Mouse (Mus musculus) midbrain, embryonic 13.5 days (tissue): ENCODE data around the gene Ppp1r18. TPM values are rescaled to one million over a fixed set of nuclear protein-coding genes. Genes with fewer than 3 reads are reported as not detected.
A peak's percentile ranks its signal among the peaks of the same experiment; 100 is the strongest.

Source experiments
- ATAC-seq: fragments of 200-750 bp; cut with Nextera tagmentation; 2 replicates; pipeline ENCODE4 v1.8.0; 2017; ENCODE audit warnings: mild to moderate bottlenecking, moderate TSS enrichment, moderate library complexity
- H3K27ac ChIP-seq: fragments of 300-500 bp; sonication (generic); 2 replicates; pipeline ENCODE4 v1.5.1; 2015; ENCODE audit warnings: inconsistent platforms, mild to moderate bottlenecking, moderate library complexity
- H3K27me3 ChIP-seq: fragments of 300-500 bp; sonication (generic); 2 replicates; pipeline ENCODE4 v1.6.1; 2015; ENCODE audit warnings: mild to moderate bottlenecking, inconsistent platforms
- H3K36me3 ChIP-seq: fragments of 300-500 bp; sonication (generic); 2 replicates; pipeline ENCODE4 v1.6.1; 2015; ENCODE audit warnings: mild to moderate bottlenecking, inconsistent platforms
- H3K4me1 ChIP-seq: fragments of 300-500 bp; sonication (generic); replicated peaks from 2 replicates; pipeline ENCODE4 v1.6.1; 2015; ENCODE audit warnings: inconsistent platforms
- H3K4me2 ChIP-seq: fragments of 300-500 bp; sonication (generic); replicated peaks from 2 replicates; pipeline ENCODE4 v1.6.1; 2015; ENCODE audit warnings: moderate library complexity, mild to moderate bottlenecking, inconsistent platforms
- H3K4me3 ChIP-seq: fragments of 300-500 bp; sonication (generic); replicated peaks from 2 replicates; pipeline ENCODE4 v1.5.1; 2015; ENCODE audit warnings: mild to moderate bottlenecking, inconsistent platforms
- H3K9ac ChIP-seq: fragments of 300-500 bp; sonication (generic); replicated peaks from 2 replicates; pipeline ENCODE4 v1.6.1; 2015; ENCODE audit warnings: mild to moderate bottlenecking, inconsistent platforms
- H3K9me3 ChIP-seq: fragments of 300-500 bp; sonication (generic); 2 replicates; pipeline ENCODE4 v1.6.1; 2016; ENCODE audit warnings: mild to moderate bottlenecking, inconsistent platforms
- WGBS: fragments of 180-500 bp; shearing (Covaris S2); methylation state at CpG from one replicate; pipeline ENCODE4 v1.1.7; 2015; 5-methylcytosine and 5-hydroxymethylcytosine counted together
- microRNA counts: library from miRNA; unstranded; fragments of <30 nt; microRNA quantifications from one replicate; lab custom pipeline; 2016
- microRNA-seq: library from miRNA; unstranded; fragments of <30 nt; microRNA quantifications from one replicate; pipeline ENCODE4, GENCODE M21; 2016
- polyA plus RNA-seq: library from polyadenylated mRNA; unstranded; fragments of >200 nt; fragmentation: Nextera tagmentation; extraction: Ambion mirVana; gene quantifications from 2 replicates; pipeline ENCODE4 v1.2.1, GENCODE M21; 2015

Gene Ppp1r18
- polyA plus RNA-seq, 1 experiment from 2014 or later, result 27.4 TPM

DNA sequence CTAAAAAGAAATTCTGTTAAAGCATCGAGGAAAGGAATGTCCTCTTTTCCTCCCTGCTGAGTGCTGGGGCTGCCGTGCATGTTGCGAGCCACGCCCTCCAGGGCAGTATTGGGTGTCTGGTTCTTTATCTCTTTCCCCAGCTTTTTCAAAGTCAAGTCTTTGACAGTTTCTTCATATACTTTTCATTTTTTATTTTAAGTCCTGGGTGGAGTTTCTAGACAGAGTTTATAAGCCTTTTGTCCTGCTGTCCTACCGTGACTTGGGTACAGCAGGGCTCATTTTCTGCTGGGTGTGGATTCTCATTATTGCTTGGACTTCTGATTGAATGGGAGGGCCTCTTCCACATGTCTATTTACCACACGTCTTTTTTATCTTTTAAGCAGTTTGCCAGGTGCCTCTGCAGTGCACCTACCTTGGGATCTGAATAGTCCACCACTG, 54.5 kb downstream of the Ppp1r18 start:
- Histone ChIP-seq H3K27me3 (no peaks in the 10 kb centered on the region), H3K36me3 (peaks cover 18% of the 10 kb centered on the region), H3K4me2 (peak overlapping the region; percentile 84), H3K4me1 (peaks cover 48% of the 10 kb centered on the region), H3K9ac (peak overlapping the region; percentile 98), H3K9me3 (no peaks in the 10 kb centered on the region), H3K4me3 (peak overlapping the region; percentile 78), H3K27ac (peak overlapping the region; percentile 99)
- 43% methylated on average over 6 of the region's 6 CpGs for WGBS
- ATAC-seq, result no peak

DNA sequence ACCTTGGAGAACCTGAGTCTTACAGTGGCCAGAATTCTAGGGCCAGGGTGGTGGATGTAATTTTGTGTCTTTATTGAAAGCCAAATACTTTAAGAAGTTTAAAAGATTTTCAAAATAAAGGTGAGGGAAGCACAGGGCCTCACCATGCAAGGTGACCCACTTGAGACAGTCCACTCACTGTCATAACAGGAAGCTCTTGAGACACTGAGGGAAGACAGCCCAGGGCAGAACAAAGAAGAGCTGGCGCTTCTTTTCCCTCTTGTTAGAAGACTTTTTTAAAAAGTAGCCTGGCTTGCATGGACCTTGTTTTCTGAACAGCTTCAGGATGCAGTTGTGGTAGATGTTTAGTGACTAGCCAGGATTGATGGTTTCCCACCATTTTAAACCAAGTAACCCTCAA, 55.0 kb downstream of the Ppp1r18 start:
- Histone ChIP-seq H3K4me1 (peaks cover 43% of the 10 kb centered on the region), H3K4me3 (peak overlapping the region; percentile 78), H3K4me2 (peak overlapping the region; percentile 84)

DNA sequence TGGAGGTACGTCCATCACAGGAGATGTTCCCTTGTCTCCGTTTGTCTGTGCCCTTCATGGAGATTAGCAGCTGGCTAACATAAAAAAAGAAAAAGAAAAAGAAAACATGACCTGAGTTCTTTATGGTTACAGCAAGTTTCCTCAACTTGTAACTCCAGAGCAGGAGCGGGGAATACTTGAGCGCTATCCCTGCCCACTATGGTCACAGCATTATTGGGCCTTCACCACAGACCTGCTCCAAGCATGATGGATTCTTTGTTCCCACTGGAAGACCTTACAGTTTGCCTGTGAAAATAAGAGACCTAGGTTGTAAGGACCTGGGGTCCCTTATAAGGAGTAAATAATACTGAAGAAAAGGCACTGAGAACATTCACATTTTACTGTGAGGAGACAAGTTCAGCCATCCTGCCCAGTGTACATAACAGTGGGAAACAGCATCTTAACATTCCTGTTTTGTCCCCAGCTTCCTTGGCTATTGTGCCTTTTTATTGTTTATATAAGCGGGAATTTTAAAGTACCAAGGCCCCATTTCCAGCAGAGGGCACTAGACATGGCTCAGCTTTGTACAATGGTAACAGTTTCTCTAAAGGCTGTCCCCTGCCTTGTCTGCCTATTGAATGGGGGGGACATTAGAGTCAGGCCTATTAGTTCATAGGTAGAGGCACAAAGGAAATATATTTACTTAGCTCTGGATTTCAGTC, 55.6 kb downstream of the Ppp1r18 start:
- 70% methylated on average over 5 of the region's 5 CpGs for WGBS
- no peak for ATAC-seq
- H3K4me3 ChIP-seq, result peak overlapping the region; percentile 78; the same call in 1 of the 2 replicates
- H3K27ac ChIP-seq, result peak overlapping the region; percentile 99
- no peaks in the 10 kb centered on the region for H3K9me3 ChIP-seq
- peak overlapping the region; percentile 98; the same call in 1 of the 2 replicates for H3K9ac ChIP-seq
- peaks cover 37% of the 10 kb centered on the region for H3K4me1 ChIP-seq
- H3K4me2 ChIP-seq, result peak overlapping the region; percentile 84
- peaks cover 29% of the 10 kb centered on the region for H3K36me3 ChIP-seq
- H3K27me3 ChIP-seq, result no peaks in the 10 kb centered on the region

More for the DNA sequence above, 55.0 kb downstream of the Ppp1r18 start:
- peak overlapping the region; percentile 98 for H3K9ac ChIP-seq
- H3K9me3 ChIP-seq, result no peaks in the 10 kb centered on the region
- H3K27me3 ChIP-seq, result no peaks in the 10 kb centered on the region
- WGBS, result 72% methylated on average over 1 of the region's 1 CpGs
- H3K36me3 ChIP-seq, result peaks cover 23% of the 10 kb centered on the region
- H3K27ac ChIP-seq, result peak overlapping the region; percentile 99
- no peak for ATAC-seq

DNA sequence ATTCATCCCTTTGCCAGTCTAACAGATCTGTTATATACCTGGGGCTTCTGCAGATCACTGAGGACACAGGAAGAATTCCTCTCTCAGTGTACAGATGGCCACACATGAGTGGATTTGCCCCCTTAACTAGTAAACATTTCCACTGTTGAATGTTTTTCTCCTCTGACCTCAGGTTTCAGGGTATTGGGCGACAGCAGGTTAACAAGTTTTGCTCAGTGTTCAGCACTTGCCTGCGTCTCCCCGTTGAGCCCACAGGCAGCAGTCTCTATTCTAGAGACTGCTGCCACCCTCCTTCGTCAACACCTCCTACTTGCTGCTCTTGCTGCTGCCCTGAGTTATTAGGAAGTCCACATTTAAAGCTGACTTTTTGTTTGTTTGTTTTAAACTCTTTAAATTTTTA, 56.3 kb downstream of the Ppp1r18 start:
- no peak for ATAC-seq
- Histone ChIP-seq H3K27me3 (no peaks in the 10 kb centered on the region), H3K4me3 (no peak overlapping the region), H3K9me3 (no peaks in the 10 kb centered on the region), H3K4me2 (no peak overlapping the region), H3K27ac (peak overlapping the region; percentile 37), H3K9ac (no peak overlapping the region), H3K4me1 (peaks cover 37% of the 10 kb centered on the region), H3K36me3 (peaks cover 36% of the 10 kb centered on the region)
- 87% methylated on average over 4 of the region's 4 CpGs for WGBS

DNA sequence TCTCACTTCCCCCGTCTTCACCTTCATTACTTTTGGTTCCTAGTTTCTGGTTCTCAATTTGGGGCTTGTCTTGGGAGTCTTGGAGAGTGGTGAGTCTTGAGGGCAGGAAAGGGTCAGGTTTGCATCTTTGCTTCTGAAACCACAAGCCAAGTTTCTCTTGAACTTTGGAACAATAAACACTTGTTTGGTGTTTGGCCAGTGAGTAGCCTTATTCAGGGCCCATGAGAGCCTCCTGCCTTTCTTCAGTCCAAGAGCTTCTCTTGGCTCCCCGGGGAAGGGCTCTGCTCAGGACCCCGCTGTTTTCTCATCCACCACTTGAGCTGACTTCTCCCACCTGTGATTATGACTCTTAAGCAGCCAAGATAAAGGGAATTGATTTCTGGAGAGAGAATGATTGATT, 57.2 kb downstream of the Ppp1r18 start:
- WGBS, result 88% methylated on average over 3 of the region's 3 CpGs
- H3K9ac ChIP-seq, result no peak overlapping the region
- no peak for ATAC-seq
- H3K4me3 ChIP-seq, result no peak overlapping the region
- H3K4me2 ChIP-seq, result no peak overlapping the region
- H3K36me3 ChIP-seq, result peaks cover 43% of the 10 kb centered on the region
- H3K9me3 ChIP-seq, result no peaks in the 10 kb centered on the region
- H3K4me1 ChIP-seq, result peaks cover 37% of the 10 kb centered on the region
- peak overlapping the region; percentile 12; the same call in 1 of the 2 replicates for H3K27ac ChIP-seq
- H3K27me3 ChIP-seq, result no peaks in the 10 kb centered on the region

DNA sequence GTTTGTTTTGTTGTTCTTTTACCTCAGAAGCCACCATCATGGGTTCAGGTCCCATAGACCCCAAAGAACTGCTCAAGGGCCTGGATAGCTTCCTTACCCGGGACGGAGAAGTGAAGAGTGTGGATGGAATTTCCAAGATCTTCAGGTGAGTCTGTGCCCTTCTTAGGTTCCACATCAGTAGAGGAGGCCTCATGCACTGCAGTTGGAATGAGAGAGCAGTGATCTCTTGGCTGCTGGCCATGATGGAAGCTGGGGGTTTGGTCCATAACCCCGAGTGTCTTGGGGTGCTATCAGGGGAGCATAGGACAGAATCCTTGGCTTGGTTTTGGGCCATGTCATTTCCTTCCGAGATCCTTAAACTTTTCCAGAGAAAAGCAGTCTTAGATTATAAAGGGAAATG, 57.9 kb downstream of the Ppp1r18 start:
- H3K9me3 ChIP-seq, result no peaks in the 10 kb centered on the region
- no peak overlapping the region for H3K4me2 ChIP-seq
- no peak overlapping the region for H3K27ac ChIP-seq
- H3K36me3 ChIP-seq, result peaks cover 50% of the 10 kb centered on the region
- WGBS, result 96% methylated on average over 4 of the region's 4 CpGs
- no peak overlapping the region for H3K9ac ChIP-seq
- peaks cover 37% of the 10 kb centered on the region for H3K4me1 ChIP-seq
- no peaks in the 10 kb centered on the region for H3K27me3 ChIP-seq
- no peak overlapping the region for H3K4me3 ChIP-seq
- no peak for ATAC-seq

MicroRNAs encoded within 50 kb of the gene (microRNA counts, 519-probe panel; counts per million panel counts)
- microRNA mmu-miR-1894-3p (lab: Ali Mortazavi, UCI), result 110 counts per million, percentile 56 among the panel's probes with 10 or more counts
- 110 counts per million, percentile 56 among the panel's probes with 10 or more counts for microRNA mmu-miR-1894-5p (lab: Ali Mortazavi, UCI)

Small RNA genes within 50 kb of the gene (microRNA-seq; reads per million reads assigned to microRNA genes)
- not detected for gene Gm28033
- not detected for gene Mir1894

Other genes with a start within 250 kb of the Ppp1r18 start
- not detected in 2 replicates for gene Gm9573, start 239.0 kb upstream of the Ppp1r18 start, polyA plus RNA-seq
- not detected in 2 replicates for gene Mucl3, start 221.9 kb upstream of the Ppp1r18 start, polyA plus RNA-seq
- gene Vars2, start 198.0 kb upstream of the Ppp1r18 start, polyA plus RNA-seq, result 13.0 and 15.1 TPM in 2 replicates
- 31.5 and 32.0 TPM in 2 replicates for gene Gtf2h4, start 191.9 kb upstream of the Ppp1r18 start, polyA plus RNA-seq
- 163 and 187 TPM in 2 replicates for gene Ddr1, start 161.0 kb upstream of the Ppp1r18 start, polyA plus RNA-seq
- 6.7 and 7.1 TPM in 2 replicates for gene Ier3, start 43.9 kb upstream of the Ppp1r18 start, polyA plus RNA-seq
- gene Flot1, start 42.4 kb upstream of the Ppp1r18 start, polyA plus RNA-seq, result 59.6 and 67.4 TPM in 2 replicates
- 1,832 and 1,895 TPM in 2 replicates for gene Tubb5, start 27.3 kb upstream of the Ppp1r18 start, polyA plus RNA-seq
- gene Mdc1, start 24.1 kb upstream of the Ppp1r18 start, polyA plus RNA-seq, result 10.3 and 12.7 TPM in 2 replicates
- 28.9 and 33.2 TPM in 2 replicates for gene Nrm, start 4.3 kb upstream of the Ppp1r18 start, polyA plus RNA-seq
- gene Dhx16, start 14.2 kb downstream of the Ppp1r18 start, polyA plus RNA-seq, result 34.3 and 37.3 TPM in 2 replicates
- gene 2310061I04Rik, start 31.8 kb downstream of the Ppp1r18 start, polyA plus RNA-seq, result 34.7 and 36.8 TPM in 2 replicates
- 458 and 466 TPM in 2 replicates for gene Atat1, start 44.5 kb downstream of the Ppp1r18 start, polyA plus RNA-seq
- 49.9 and 54.6 TPM in 2 replicates for gene Mrps18b, start 50.8 kb downstream of the Ppp1r18 start, polyA plus RNA-seq
- 51.3 and 54.6 TPM in 2 replicates for gene Ppp1r10, start 50.8 kb downstream of the Ppp1r18 start, polyA plus RNA-seq
- 107 and 112 TPM in 2 replicates for gene Abcf1, start 104.2 kb downstream of the Ppp1r18 start, polyA plus RNA-seq
- 46.4 and 50.3 TPM in 2 replicates for gene Gnl1, start 114.3 kb downstream of the Ppp1r18 start, polyA plus RNA-seq
- 69.0 and 74.6 TPM in 2 replicates for gene Prr3, start 114.6 kb downstream of the Ppp1r18 start, polyA plus RNA-seq
- gene H2-T24, start 155.0 kb downstream of the Ppp1r18 start, polyA plus RNA-seq, result 7.8 and 8.1 TPM in 2 replicates
- 4.3 and 5.2 TPM in 2 replicates for gene H2-T23, start 167.3 kb downstream of the Ppp1r18 start, polyA plus RNA-seq
- 4.4 and 4.8 TPM in 2 replicates for gene H2-T22, start 177.2 kb downstream of the Ppp1r18 start, polyA plus RNA-seq
- not detected in 2 replicates for gene Gm6034, start 177.4 kb downstream of the Ppp1r18 start, polyA plus RNA-seq
- gene Gm11127, start 192.8 kb downstream of the Ppp1r18 start, polyA plus RNA-seq, result not detected in 2 replicates